Mouse (Mus musculus): ENCODE data around the gene Ppm1l.

GRCm38 (mm10) chr3:69572561-69572960, 255.9 kb downstream of the Ppm1l start:
- TF ChIP-seq TCF12 (IDR thresholded peaks at IDR 0.05; ENCODE audit: insufficient read depth, poor library complexity, severe bottlenecking) (no peak), POLR2A (IDR thresholded peaks at IDR 0.05; ENCODE audit: insufficient read length, low read depth) (no peak), USF1 (IDR thresholded peaks at IDR 0.05; ENCODE audit: low read depth) (no peak), MYOD1 (IDR thresholded peaks at IDR 0.05; ENCODE audit: control insufficient read depth in 1 of 3, insufficient read length in 2 of 3, low read depth in 2 of 3) (no peak), MYOG (IDR thresholded peaks at IDR 0.05; ENCODE audit: control insufficient read depth in 1 of 3, insufficient read depth in 1 of 3, insufficient read length in 2 of 3, low read depth in 2 of 3) (no peak), SRF (IDR thresholded peaks at IDR 0.05; ENCODE audit: control insufficient read depth, insufficient read length, low read depth) (no peak), E2F4 (IDR thresholded peaks at IDR 0.05; ENCODE audit: insufficient read depth) (no peak), MAX (IDR thresholded peaks at IDR 0.05; ENCODE audit: low read depth) (no peak), POLR2AphosphoS2 (IDR thresholded peaks at IDR 0.05; ENCODE audit: insufficient read length, low read depth) (no peak), REST (IDR thresholded peaks at IDR 0.05; ENCODE audit: insufficient read depth, insufficient read length) (no peak), CEBPB (IDR thresholded peaks at IDR 0.05; ENCODE audit: insufficient read depth, poor library complexity, severe bottlenecking) (no peak), TCF3 (IDR thresholded peaks at IDR 0.05; ENCODE audit: insufficient read length, low read depth) (no peak)

Measured in myocyte (in vitro differentiated cells).